Mouse (Mus musculus) olfactory bulb, adult 2 months (tissue): ENCODE results near the gene Gramd2.

Experiments
- CTCF ChIP-seq: fragments of 200-500 bp; IDR thresholded peaks from 2 replicates; pipeline ENCODE4 v1.5.1; 2012; ENCODE audit warnings: low read depth, mild to moderate bottlenecking, low read length, moderate library complexity; ENCODE audit not compliant: insufficient read depth
- POLR2A ChIP-seq: fragments of 200-500 bp; IDR thresholded peaks from 2 replicates; pipeline ENCODE4 v1.6.1; 2012; ENCODE audit warnings: mild to moderate bottlenecking, low read depth, low read length, moderate library complexity; ENCODE audit not compliant: insufficient read depth

- TF ChIP-seq CTCF (no peak), POLR2A (0 out of 2 replicates have a peak, but pooled peaks have one; percentile 11)
Measured at GRCm38 (mm10) chr9:59679678-59680533, at the start of gene Gramd2.
